Mouse (Mus musculus) E14TG2a.4 (cell line): Measurements from ENCODE around the gene Hist1h3f.
"Not testable (repeated sequence)": the region's sequence is repeated elsewhere in the genome, so short reads cannot be mapped to it uniquely, and the experiment has no call there.

ENCODE experiments used
- H3K27me3 ChIP-seq: 2 replicates; pipeline ENCODE4 v1.6.1; 2014; ENCODE audit warnings: low read length, control low read depth; ENCODE audit not compliant: insufficient read depth
- H3K36me3 ChIP-seq: 2 replicates; pipeline ENCODE4 v1.6.1; 2014; ENCODE audit warnings: low read length, control low read depth; ENCODE audit not compliant: insufficient read depth
- H3K4me1 ChIP-seq: replicated peaks from 2 replicates; pipeline ENCODE4 v1.6.1; 2014; ENCODE audit warnings: low read depth, low read length, control low read depth
- H3K4me3 ChIP-seq: replicated peaks from 2 replicates; pipeline ENCODE4 v1.5.1; 2014; ENCODE audit warnings: mild to moderate bottlenecking, low read length
- H3K9me3 ChIP-seq: 2 replicates; pipeline ENCODE4 v1.6.1; 2014; ENCODE audit warnings: low read length, control low read depth
- CTCF ChIP-seq: conservative IDR thresholded peaks from 2 replicates; pipeline ENCODE4 v1.5.1; 2014; ENCODE audit warnings: low read length
- NANOG ChIP-seq: IDR thresholded peaks from 2 replicates; pipeline ENCODE4 v1.6.1; 2014; ENCODE audit warnings: borderline replicate concordance, low read length, mixed read lengths
- POU5F1 ChIP-seq: IDR thresholded peaks from 2 replicates; pipeline ENCODE4 v1.6.1; 2014; ENCODE audit warnings: low read length, borderline replicate concordance

Gene Hist1h3f

DNA sequence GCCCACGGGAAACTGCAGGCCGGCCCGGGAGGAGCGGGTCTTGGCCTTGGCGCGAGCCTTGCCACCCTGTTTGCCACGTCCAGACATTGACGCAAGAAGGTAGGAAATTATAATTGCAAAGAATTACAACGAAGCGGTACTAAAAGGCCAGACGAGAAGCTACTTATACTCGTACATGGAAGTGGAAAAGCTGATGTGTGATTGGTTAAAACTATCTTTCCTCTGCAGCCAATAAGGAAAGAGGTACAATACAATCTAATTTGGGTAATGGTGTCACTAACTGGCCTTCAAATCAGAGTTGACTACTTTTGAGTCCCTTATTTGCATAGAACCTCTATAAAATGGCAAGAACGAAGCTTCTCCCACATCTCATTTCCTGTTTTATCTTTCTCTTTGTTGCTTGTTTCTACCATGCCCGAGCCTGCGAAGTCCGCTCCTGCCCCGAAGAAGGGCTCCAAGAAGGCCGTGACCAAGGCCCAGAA is 27.2 kb downstream of the Hist1h3f start, which contains the start of the genes Hist1h2ae and Hist1h2bg:
Gene Hist1h2ae, minus strand, starts transcription at position 199 of the 482 bp plus-strand sequence.
Gene Hist1h2bg, plus strand, starts transcription at position 375 of the 482 bp plus-strand sequence.
- TF ChIP-seq NANOG: no peak
- no peak for TF ChIP-seq POU5F1
- TF ChIP-seq CTCF: no peak
- no peaks in the 10 kb centered on the region for H3K36me3 ChIP-seq
- peaks cover 14% of the 10 kb centered on the region for H3K4me1 ChIP-seq
- H3K9me3 ChIP-seq: no peaks in the 10 kb centered on the region
- peak within 1 kb of the TSS; percentile 69 for H3K4me3 ChIP-seq
- no peaks in the 10 kb centered on the region for H3K27me3 ChIP-seq

GRCm38 (mm10) chr13:23571504-23572217 is 27.8 kb downstream of the Hist1h3f start:
- not testable (repeated sequence) for H3K27me3 ChIP-seq, H3K36me3 ChIP-seq, H3K9me3 ChIP-seq
- Histone ChIP-seq H3K4me1 (peaks cover 16% of the 10 kb centered on the region), H3K4me3 (peak overlapping the region; percentile 69)

GRCm38 (mm10) chr13:23572218-23573033 is 28.6 kb downstream of the Hist1h3f start:
- Histone ChIP-seq H3K4me1 (peaks cover 24% of the 10 kb centered on the region), H3K4me3 (peak overlapping the region; percentile 69), H3K27me3 (no peaks in the 10 kb centered on the region), H3K36me3 (no peaks in the 10 kb centered on the region), H3K9me3 (no peaks in the 10 kb centered on the region)
- TF ChIP-seq POU5F1: no peak
- TF ChIP-seq NANOG: no peak
- TF ChIP-seq CTCF: no peak

DNA sequence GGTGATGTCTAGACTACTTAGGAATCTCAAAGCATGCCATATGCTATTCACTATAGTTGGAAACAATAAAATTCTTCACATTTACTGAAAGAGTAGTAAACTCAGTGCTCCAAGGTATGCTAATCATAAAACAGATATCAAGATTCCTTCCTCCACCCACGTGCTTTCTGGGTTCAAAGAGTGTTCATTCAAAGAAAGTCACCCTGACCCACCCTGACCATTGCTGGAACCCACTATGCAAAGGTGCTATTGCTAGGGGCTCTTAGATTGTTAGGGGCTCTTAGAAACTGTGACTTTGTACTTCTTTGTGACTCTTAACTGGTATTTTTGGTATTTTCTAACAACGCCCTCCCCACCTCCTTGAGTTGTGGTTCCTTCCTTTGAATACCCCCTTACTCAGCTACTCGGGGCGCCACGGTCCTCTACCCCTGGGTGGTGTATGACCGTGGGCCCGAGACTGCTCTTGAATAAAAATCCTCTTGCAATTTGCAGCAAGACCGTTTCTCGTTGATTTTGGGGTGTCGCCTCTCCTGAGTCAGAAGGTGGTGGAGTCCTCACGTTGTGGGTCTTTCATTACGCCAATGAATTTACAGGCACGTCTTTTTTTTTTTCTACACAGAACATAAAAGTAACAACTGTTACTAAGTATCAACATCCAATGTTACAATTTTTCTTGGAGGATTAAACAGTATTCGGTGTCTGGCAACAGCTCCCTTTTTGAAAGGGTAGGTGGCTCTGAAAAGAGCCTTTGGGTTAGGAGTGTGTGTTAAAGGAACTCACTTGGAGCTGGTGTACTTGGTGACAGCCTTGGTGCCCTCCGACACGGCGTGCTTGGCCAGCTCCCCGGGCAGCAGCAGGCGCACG is 29.4 kb downstream of the Hist1h3f start:
- H3K4me1 ChIP-seq: peaks cover 24% of the 10 kb centered on the region
- H3K36me3 ChIP-seq, H3K27me3 ChIP-seq, H3K9me3 ChIP-seq: not testable (repeated sequence)
- peak overlapping the region; percentile 65 for H3K4me3 ChIP-seq

GRCm38 (mm10) chr13:23573898-23574524 is 30.2 kb downstream of the Hist1h3f start, which contains the start of the genes Hist1h2bf and Hist1h2ad:
Gene Hist1h2bf, minus strand, starts transcription at chr13:23574196.
Gene Hist1h2ad, plus strand, starts transcription at chr13:23574381.
- H3K4me1 ChIP-seq: peaks cover 24% of the 10 kb centered on the region

DNA sequence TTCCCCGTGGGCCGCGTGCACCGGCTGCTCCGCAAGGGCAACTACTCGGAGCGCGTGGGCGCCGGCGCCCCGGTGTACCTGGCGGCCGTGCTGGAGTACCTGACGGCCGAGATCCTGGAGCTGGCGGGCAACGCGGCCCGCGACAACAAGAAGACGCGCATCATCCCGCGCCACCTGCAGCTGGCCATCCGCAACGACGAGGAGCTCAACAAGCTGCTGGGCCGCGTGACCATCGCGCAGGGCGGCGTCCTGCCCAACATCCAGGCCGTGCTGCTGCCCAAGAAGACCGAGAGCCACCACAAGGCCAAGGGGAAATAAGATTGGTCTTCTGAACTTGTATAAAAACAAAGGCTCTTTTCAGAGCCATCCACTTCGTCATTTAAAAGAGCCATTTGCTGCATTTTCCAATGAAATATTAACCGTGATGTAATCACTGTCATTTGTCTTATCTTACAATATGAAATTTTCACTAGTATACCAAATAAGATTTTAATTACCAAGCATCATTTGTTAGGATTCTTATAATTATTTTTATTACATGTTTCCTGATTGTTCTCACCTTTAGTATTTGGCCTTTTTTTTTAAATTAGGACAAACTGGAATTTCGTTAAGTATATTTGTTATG is 30.8 kb downstream of the Hist1h3f start:
- H3K4me1 ChIP-seq: peaks cover 24% of the 10 kb centered on the region
- H3K4me3 ChIP-seq: peak overlapping the region; percentile 78
- not testable (repeated sequence) for H3K27me3 ChIP-seq, H3K36me3 ChIP-seq, H3K9me3 ChIP-seq

More at GRCm38 (mm10) chr13:23573898-23574524, 30.2 kb downstream of the Hist1h3f start, which contains the start of the genes Hist1h2bf and Hist1h2ad:
- H3K4me3 ChIP-seq: peak within 1 kb of the TSS; percentile 78
- not testable (repeated sequence) for H3K27me3 ChIP-seq, H3K36me3 ChIP-seq, H3K9me3 ChIP-seq

DNA sequence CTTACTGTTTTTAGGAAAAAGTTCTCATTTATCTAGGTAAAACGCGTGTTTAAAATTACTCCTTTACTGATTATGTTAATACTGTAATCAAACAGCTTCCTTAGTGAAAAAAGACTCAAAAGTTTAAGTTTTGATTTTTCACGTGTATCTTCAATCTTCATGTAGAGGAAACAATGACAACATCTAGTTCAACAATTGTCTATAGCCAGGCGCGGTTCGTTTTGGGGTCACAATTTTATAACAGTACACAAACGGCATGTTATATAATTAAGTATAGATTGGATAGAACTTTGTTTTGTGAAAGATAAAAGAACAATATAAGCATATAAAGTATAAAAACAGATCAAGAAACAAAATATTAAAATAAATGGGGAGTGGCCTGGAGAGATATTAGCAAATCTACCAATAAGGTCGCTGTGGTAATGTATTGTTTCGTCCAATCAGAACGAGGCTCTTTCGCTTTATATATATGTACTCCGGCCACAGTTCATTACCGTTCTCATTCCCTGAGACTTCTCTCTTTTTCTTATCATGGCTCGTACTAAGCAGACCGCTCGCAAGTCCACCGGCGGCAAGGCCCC is 31.5 kb downstream of the Hist1h3f start, which contains the start of gene Hist1h3d:
Gene Hist1h3d, plus strand, starts transcription at position 493 of the 581 bp plus-strand sequence.
- Histone ChIP-seq H3K27me3 (no peaks in the 10 kb centered on the region), H3K36me3 (no peaks in the 10 kb centered on the region), H3K4me1 (peaks cover 27% of the 10 kb centered on the region), H3K9me3 (no peaks in the 10 kb centered on the region), H3K4me3 (peak within 1 kb of the TSS; percentile 78)
- TF ChIP-seq POU5F1 (no peak), CTCF (no peak), NANOG (peak; percentile 15; the same call in 1 of the 2 replicates)

DNA sequence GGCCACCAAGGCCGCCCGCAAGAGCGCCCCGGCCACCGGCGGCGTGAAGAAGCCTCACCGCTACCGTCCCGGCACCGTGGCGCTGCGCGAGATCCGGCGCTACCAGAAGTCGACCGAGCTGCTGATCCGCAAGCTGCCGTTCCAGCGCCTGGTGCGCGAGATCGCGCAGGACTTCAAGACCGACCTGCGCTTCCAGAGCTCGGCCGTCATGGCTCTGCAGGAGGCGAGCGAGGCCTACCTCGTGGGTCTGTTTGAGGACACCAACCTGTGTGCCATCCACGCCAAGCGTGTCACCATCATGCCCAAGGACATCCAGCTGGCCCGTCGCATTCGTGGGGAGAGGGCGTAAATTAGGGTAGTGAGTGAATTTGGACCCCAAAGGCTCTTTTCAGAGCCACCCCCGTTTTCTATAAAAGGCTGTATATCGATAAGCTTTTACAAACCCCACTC is 32.0 kb downstream of the Hist1h3f start:
- H3K4me1 ChIP-seq: peaks cover 32% of the 10 kb centered on the region
- H3K9me3 ChIP-seq, H3K36me3 ChIP-seq, H3K27me3 ChIP-seq: not testable (repeated sequence)
- H3K4me3 ChIP-seq: peak overlapping the region; percentile 78
